Mouse (Mus musculus) embryonic fibroblast, embryonic 13.5 days (primary cell): Measurements from ENCODE around the gene Cep72. TPM values are rescaled to one million over a fixed set of nuclear protein-coding genes. Genes with fewer than 3 reads are reported as not detected.
"Not testable (repeated sequence)": the region's sequence is repeated elsewhere in the genome, so short reads cannot be mapped to it uniquely, and the experiment has no call there.

Source experiments
- H3K27ac ChIP-seq: 2 replicates; pipeline ENCODE4 v1.5.1; 2012; ENCODE audit warnings: low read length, control low read depth, inconsistent platforms; ENCODE audit not compliant: insufficient read depth
- H3K4me1 ChIP-seq: 2 replicates; pipeline ENCODE4 v1.6.1; 2011; ENCODE audit warnings: low read length; ENCODE audit not compliant: control insufficient read depth, insufficient read depth
- H3K4me3 ChIP-seq: 2 replicates; pipeline ENCODE4 v1.5.1; 2011; ENCODE audit warnings: mild to moderate bottlenecking, control low read depth, low read length; ENCODE audit not compliant: insufficient read depth
- CTCF ChIP-seq: IDR thresholded peaks from 2 replicates; pipeline ENCODE4 v1.5.1; 2011; ENCODE audit warnings: mild to moderate bottlenecking, control low read depth, low read length, moderate library complexity, borderline replicate concordance; ENCODE audit not compliant: insufficient read depth
- POLR2A ChIP-seq: IDR thresholded peaks from 2 replicates; pipeline ENCODE4 v1.6.1; 2011; ENCODE audit warnings: low read depth, mild to moderate bottlenecking, control low read depth, low read length, moderate library complexity
- polyA plus RNA-seq: library from polyadenylated mRNA; stranded (reverse); fragments of >200 nt; gene quantifications from 2 replicates; pipeline ENCODE4 v1.2.4, GENCODE M21; 2011; ENCODE audit warnings: low read depth; ENCODE audit not compliant: missing spikeins, insufficient read length

Gene Cep72
- polyA plus RNA-seq, 1 experiment: 8.1 TPM

DNA sequence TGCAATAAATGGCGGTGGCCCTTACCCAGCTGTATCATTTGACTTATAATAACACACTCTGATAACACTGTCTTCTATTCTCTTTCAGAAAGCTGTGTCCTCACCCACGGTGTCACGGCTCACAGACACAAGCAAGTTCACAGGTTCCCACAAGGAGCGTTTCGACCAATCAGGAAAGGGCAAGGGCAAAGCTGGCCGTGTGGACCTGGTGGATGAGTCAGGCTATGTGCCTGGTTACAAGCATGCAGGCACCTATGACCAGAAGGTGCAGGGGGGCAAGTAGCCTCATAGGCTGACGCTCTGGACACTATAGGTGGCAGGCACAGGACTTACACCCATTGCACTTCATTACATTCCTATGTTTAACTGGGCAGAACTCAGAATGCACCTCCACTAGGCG lies 31.0 kb downstream of the Cep72 start:
- Histone ChIP-seq H3K27ac (no peak overlapping the region), H3K4me1 (no peaks in the 10 kb centered on the region), H3K4me3 (no peak overlapping the region)
- TF ChIP-seq POLR2A (no peak), CTCF (no peak)

GRCm38 (mm10) chr13:74030691-74031090 lies 31.4 kb downstream of the Cep72 start:
- no peak for TF ChIP-seq POLR2A

DNA sequence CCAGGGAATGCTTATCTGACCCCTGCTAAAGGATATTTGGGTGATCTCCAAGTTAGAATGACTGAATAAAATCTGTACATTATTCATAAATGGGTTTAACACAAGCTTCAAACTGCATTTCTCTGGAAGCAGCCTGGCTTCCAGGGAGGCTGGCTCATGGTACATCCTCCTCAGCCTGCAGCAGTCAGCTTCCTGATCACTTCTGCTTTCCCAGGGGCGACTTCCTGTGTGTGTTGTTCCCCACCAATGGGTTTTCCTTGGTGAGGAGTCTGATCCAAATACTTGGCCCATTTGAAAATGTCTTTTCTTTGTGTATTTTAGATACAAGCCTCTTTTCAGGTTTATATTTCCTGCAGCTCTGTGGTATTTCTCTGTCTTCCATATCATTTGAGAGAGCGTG lies 33.1 kb downstream of the Cep72 start:
- H3K27ac ChIP-seq: no peak overlapping the region
- no peak overlapping the region for H3K4me3 ChIP-seq
- H3K4me1 ChIP-seq: no peaks in the 10 kb centered on the region
- TF ChIP-seq CTCF (no peak), POLR2A (no peak)

More at GRCm38 (mm10) chr13:74030691-74031090, 31.4 kb downstream of the Cep72 start:
- Histone ChIP-seq H3K4me1 (no peaks in the 10 kb centered on the region), H3K27ac (no peak overlapping the region), H3K4me3 (no peak overlapping the region)

DNA sequence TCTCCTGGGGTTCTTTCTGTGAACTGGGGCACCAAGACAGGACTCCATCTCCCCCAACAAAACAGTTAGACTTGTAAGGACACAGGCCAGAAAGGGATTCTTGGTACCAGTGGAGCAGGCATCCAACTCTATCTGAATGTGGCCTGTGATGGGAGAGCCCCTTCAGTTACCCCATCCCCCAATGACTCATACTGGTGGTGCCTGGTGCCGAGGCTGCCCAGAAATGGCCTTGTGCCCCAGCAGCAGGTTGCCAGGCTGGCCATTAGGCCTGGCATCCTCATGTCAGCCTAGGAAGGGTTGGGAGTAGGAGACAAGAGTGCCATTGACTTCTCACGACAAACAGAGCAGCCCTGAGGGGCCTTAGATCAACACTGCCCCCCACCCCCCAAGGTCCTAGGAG lies 34.0 kb downstream of the Cep72 start:
- no peak overlapping the region for H3K27ac ChIP-seq
- no peak for TF ChIP-seq POLR2A
- no peak for TF ChIP-seq CTCF
- no peaks in the 10 kb centered on the region for H3K4me1 ChIP-seq
- H3K4me3 ChIP-seq: no peak overlapping the region

DNA sequence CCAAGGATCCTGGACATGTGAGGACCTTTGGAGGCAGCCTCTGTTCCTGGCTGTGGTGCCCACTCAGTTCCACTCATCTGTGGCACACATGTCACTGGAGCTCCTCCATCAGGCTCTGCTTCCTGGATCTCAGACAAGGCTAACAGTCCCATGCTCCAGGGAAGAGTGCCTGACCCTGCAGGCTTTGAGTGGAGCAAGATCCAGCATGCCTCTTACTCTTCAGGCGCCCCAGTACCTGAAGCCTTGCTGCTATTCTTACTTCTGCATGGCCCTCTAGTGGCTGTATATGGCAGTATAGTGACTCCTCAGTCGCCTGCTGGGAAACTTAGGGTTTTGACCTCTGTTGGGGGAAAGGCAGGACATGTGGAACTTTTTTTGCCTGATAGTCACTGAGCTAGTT lies 35.9 kb downstream of the Cep72 start:
- peak; percentile 20; the same call in 1 of the 2 replicates for TF ChIP-seq CTCF
- TF ChIP-seq POLR2A: no peak
- no peaks in the 10 kb centered on the region for H3K4me1 ChIP-seq
- no peak overlapping the region for H3K4me3 ChIP-seq
- no peak overlapping the region for H3K27ac ChIP-seq

DNA sequence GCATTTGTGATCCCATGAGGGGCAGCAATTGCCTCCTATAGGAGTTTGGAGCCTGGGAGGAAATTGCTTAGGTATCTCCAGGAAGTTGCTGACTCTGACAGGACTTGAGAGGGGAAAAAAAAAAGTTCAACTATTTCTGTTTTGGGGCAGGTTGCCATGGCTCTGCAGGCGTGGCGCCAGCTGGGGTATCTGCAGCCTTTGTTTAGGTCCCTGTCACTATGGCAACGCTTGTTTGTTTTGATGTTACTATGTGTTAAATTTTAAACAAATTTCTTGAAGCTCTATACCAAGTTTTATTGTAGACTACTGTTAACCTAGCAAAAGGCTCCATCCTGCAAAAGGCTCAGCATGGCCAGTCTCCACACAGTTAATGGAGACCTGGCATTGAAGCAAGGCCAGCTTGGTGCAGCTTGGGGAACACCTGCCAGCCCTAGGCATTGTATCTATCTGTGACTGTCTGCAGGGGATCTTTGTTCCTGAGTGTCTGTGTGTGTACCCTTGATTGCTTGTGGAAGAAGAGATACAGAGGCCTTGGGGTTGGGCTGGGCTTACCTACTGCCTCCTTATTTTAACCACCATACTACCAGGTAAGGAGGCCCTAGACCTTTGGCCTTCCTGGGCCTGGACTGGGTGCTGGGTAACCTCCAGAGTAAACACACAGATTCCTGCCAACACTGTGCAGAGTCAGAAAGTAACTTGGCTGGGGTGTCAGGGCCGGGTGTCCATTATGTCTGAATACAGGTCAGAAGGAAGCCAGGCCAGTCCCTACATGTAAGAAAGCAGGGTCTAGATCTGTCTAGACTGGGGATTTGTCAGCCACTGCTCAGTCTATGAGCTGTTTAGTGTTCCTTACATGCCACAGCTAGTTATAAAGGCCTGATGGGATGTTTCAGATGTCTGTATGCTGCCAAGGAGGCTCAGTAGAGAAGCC lies 36.7 kb downstream of the Cep72 start:
- no peak overlapping the region for H3K4me3 ChIP-seq
- no peaks in the 10 kb centered on the region for H3K4me1 ChIP-seq
- TF ChIP-seq CTCF (no peak), POLR2A (no peak)
- H3K27ac ChIP-seq: no peak overlapping the region

- H3K27ac ChIP-seq, H3K4me1 ChIP-seq, H3K4me3 ChIP-seq: not testable (repeated sequence)
Measured at GRCm38 (mm10) chr13:74019006-74019405, 43.1 kb downstream of the Cep72 start.

DNA sequence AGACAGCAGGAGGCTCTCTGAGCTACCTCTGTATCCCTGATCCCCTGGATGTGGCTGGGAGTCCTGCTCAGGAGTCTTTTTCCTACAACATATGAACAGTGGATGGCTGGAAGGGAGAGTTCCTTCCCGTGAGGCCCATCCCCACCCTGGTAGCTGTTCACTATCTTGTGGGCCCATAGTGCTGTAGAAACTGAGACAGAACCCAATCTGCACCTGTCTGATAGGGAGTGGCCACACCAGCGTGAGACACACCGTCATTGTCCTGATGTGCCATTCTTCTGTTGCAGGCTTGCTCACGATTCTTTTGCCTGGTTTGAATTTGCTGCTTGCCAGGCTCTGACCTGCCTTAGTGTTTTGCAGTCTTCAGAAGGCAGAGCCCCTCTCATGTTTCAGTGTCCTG lies 44.7 kb downstream of the Cep72 start:
- H3K4me3 ChIP-seq: no peak overlapping the region
- H3K4me1 ChIP-seq: no peaks in the 10 kb centered on the region
- H3K27ac ChIP-seq: no peak overlapping the region
- TF ChIP-seq CTCF (no peak), POLR2A (no peak)

GRCm38 (mm10) chr13:74015908-74016307 lies 46.2 kb downstream of the Cep72 start:
- no peak for TF ChIP-seq POLR2A
- TF ChIP-seq CTCF: no peak

DNA sequence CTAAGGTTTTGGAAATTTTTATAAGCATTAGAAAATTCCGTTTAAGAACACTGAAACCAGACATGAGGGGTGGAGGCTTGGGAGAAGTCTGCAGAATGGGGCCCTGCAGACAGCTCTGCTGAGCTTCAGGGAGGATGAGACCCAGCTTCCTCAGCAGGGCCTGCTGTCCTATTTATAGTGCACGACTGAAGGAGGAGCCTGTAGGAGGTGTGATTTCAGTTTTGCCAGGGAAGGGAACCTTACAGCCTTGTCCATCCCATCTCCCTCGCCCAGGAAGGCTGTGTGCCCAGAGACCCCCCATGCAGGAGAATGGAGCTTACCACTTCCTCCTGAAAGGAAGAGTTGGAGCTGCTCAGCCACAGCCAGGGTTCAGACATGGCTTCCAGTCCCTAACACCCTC lies 51.4 kb downstream of the Cep72 start:
- Histone ChIP-seq H3K4me1 (no peaks in the 10 kb centered on the region), H3K27ac (no peak overlapping the region), H3K4me3 (no peak overlapping the region)
- TF ChIP-seq POLR2A: no peak
- no peak for TF ChIP-seq CTCF

More at GRCm38 (mm10) chr13:74015908-74016307, 46.2 kb downstream of the Cep72 start:
- Histone ChIP-seq H3K4me3 (no peak overlapping the region), H3K27ac (no peak overlapping the region), H3K4me1 (no peaks in the 10 kb centered on the region)
